Mouse (Mus musculus): ENCODE measurements around the gene Lcor. TPM values are rescaled to one million over a fixed set of nuclear protein-coding genes. Genes with fewer than 3 reads are reported as not detected.
A peak's percentile ranks its signal among the peaks of the same experiment; 100 is the strongest.

Lcor gene
- polyA plus RNA-seq, 1 experiment from 2014 or later = 7.2 TPM

GRCm38 (mm10) chr19:41462166-41462735, 20.2 kb upstream of the Lcor start:
- Histone ChIP-seq H3K36me3 (ENCODE audit: control insufficient read depth, insufficient read depth) (no peaks in the 10 kb centered on the region), H3K9me3 (replicated peaks; ENCODE audit: control insufficient read depth, low read length) (no peaks in the 10 kb centered on the region), H3K27ac (ENCODE audit: low read length) (no peak overlapping the region), H3K9ac (ENCODE audit: low read length) (no peak overlapping the region), H3K4me3 (ENCODE audit: low read length) (no peak overlapping the region), H3K4me2 (ENCODE audit: low read depth, low read length) (no peak overlapping the region), H3K27me3 (ENCODE audit: control insufficient read depth, insufficient read depth, low read length) (no peaks in the 10 kb centered on the region), H3K4me1 (ENCODE audit: control insufficient read depth, insufficient read depth, low read length) (no peaks in the 10 kb centered on the region)
- no peak for ATAC-seq (replicated peaks; ENCODE audit: extremely low read depth, insufficient read depth, low FRiP score)
- WGBS = 70% methylated on average over 9 of the region's 9 CpGs

DNA sequence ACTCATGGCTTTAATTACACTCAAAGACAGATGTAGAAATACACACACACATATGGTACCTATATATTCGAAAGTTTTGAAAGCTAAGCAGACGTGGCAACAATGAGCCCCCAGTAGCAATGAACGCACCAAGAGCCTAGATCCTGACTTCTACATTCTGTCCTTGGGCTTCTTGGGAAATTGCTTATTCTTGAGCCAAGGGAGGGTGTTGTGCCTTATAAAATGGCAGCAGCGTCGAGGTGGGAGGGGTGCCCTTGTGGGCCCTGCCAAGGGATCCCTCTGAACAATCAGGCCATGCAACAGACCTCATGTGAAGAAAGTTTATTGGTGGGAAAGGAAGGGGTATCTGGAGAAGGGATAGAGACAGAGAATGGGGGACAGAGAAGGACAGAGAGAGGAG, 18.6 kb upstream of the Lcor start:
- Histone ChIP-seq H3K4me1 (ENCODE audit: control insufficient read depth, insufficient read depth, low read length) (no peaks in the 10 kb centered on the region), H3K36me3 (ENCODE audit: control insufficient read depth, insufficient read depth) (no peaks in the 10 kb centered on the region), H3K9ac (ENCODE audit: low read length) (no peak overlapping the region), H3K4me3 (ENCODE audit: low read length) (no peak overlapping the region), H3K9me3 (replicated peaks; ENCODE audit: control insufficient read depth, low read length) (no peaks in the 10 kb centered on the region), H3K4me2 (ENCODE audit: low read depth, low read length) (no peak overlapping the region), H3K27ac (ENCODE audit: low read length) (no peak overlapping the region), H3K27me3 (ENCODE audit: control insufficient read depth, insufficient read depth, low read length) (no peaks in the 10 kb centered on the region)
- ATAC-seq (replicated peaks; ENCODE audit: extremely low read depth, insufficient read depth, low FRiP score) = no peak
- 87% methylated on average over 5 of the region's 5 CpGs for WGBS

DNA sequence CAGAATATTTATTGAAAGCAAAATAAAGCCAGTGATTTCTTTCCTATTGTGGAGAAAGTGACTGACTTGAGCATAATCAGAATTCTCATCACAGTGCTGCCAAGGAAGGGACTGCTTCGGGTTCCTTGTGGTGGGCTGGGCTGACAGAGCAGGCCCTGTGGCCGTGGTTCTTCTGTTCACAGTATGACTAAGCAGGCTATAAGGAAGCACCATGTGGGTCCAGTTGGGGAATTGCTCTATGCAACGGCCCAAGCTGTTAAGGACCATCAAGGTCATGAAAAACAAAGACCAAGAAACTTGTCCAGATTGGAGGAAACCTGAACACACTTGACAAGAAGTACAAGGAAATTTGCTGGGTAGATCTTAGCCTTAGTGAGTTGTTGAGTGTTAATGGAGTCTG, 16.0 kb upstream of the Lcor start:
- Histone ChIP-seq H3K36me3 (ENCODE audit: control insufficient read depth, insufficient read depth) (no peaks in the 10 kb centered on the region), H3K9me3 (replicated peaks; ENCODE audit: control insufficient read depth, low read length) (no peaks in the 10 kb centered on the region), H3K27me3 (ENCODE audit: control insufficient read depth, insufficient read depth, low read length) (no peaks in the 10 kb centered on the region), H3K4me3 (ENCODE audit: low read length) (no peak overlapping the region), H3K27ac (ENCODE audit: low read length) (no peak overlapping the region), H3K9ac (ENCODE audit: low read length) (no peak overlapping the region), H3K4me2 (ENCODE audit: low read depth, low read length) (no peak overlapping the region), H3K4me1 (ENCODE audit: control insufficient read depth, insufficient read depth, low read length) (no peaks in the 10 kb centered on the region)
- no peak for ATAC-seq (replicated peaks; ENCODE audit: extremely low read depth, insufficient read depth, low FRiP score)
- WGBS = 84% methylated on average over 3 of the region's 3 CpGs

- H3K27ac ChIP-seq (ENCODE audit: low read length) = no peak overlapping the region
- 92% methylated on average over 7 of the region's 7 CpGs for WGBS
- H3K9me3 ChIP-seq (replicated peaks; ENCODE audit: control insufficient read depth, low read length) = no peaks in the 10 kb centered on the region
- H3K4me3 ChIP-seq (ENCODE audit: low read length) = no peak overlapping the region
- H3K36me3 ChIP-seq (ENCODE audit: control insufficient read depth, insufficient read depth) = no peaks in the 10 kb centered on the region
- no peaks in the 10 kb centered on the region for H3K4me1 ChIP-seq (ENCODE audit: control insufficient read depth, insufficient read depth, low read length)
- no peak overlapping the region for H3K9ac ChIP-seq (ENCODE audit: low read length)
- H3K27me3 ChIP-seq (ENCODE audit: control insufficient read depth, insufficient read depth, low read length) = no peaks in the 10 kb centered on the region
- no peak for ATAC-seq (replicated peaks; ENCODE audit: extremely low read depth, insufficient read depth, low FRiP score)
- H3K4me2 ChIP-seq (ENCODE audit: low read depth, low read length) = no peak overlapping the region
These were observed 8.8 kb upstream of the Lcor start for GRCm38 (mm10) chr19:41473566-41474135.

- Histone ChIP-seq H3K27ac (ENCODE audit: low read length) (no peak overlapping the region), H3K4me3 (ENCODE audit: low read length) (no peak overlapping the region), H3K36me3 (ENCODE audit: control insufficient read depth, insufficient read depth) (no peaks in the 10 kb centered on the region), H3K4me2 (ENCODE audit: low read depth, low read length) (no peak overlapping the region), H3K9me3 (replicated peaks; ENCODE audit: control insufficient read depth, low read length) (no peaks in the 10 kb centered on the region), H3K27me3 (ENCODE audit: control insufficient read depth, insufficient read depth, low read length) (no peaks in the 10 kb centered on the region), H3K4me1 (ENCODE audit: control insufficient read depth, insufficient read depth, low read length) (no peaks in the 10 kb centered on the region), H3K9ac (ENCODE audit: low read length) (no peak overlapping the region)
- ATAC-seq (replicated peaks; ENCODE audit: extremely low read depth, insufficient read depth, low FRiP score) = no peak
- WGBS = 66% methylated on average over 2 of the region's 2 CpGs
These were observed 7.5 kb upstream of the Lcor start for GRCm38 (mm10) chr19:41474943-41475342.

DNA sequence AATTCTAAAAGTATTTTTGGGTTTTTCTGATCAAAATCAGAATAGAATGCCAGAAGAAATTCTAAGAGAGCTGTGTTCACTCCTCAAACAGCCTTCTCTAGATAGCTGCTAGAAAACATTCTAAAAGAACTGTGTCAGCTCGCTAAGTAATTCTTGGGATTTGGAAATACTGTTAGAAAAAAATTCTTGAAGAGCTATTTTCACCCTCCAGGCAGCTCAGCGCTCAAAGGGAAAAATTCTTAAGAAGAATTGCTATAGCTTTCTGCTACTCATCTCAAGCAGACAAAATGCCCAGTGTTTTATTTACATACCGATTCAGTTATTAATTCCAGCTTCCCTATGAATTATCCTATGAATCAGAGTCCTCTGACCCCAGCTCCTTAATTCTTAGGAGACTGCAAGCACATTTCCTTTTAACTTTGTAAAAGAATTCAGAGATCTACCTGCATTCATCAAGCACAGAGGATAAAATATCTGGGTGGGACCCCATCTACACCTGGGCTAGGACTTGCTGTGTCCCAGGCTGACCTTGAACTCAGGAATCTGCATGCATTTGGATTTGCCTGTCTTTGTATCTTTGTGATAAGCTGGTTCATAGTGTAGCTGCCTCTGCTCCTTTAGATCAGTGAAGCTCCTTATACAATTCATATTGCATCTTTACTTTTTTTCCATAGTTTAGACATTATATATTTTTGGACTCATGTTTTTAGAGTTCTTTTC, 5.7 kb upstream of the Lcor start:
- WGBS = 78% methylated on average over 3 of the region's 3 CpGs
- no peaks in the 10 kb centered on the region for H3K9me3 ChIP-seq (replicated peaks; ENCODE audit: control insufficient read depth, low read length)
- H3K27ac ChIP-seq (ENCODE audit: low read length) = no peak overlapping the region
- no peak overlapping the region for H3K9ac ChIP-seq (ENCODE audit: low read length)
- no peak for ATAC-seq (replicated peaks; ENCODE audit: extremely low read depth, insufficient read depth, low FRiP score)
- H3K36me3 ChIP-seq (ENCODE audit: control insufficient read depth, insufficient read depth) = no peaks in the 10 kb centered on the region
- no peak overlapping the region for H3K4me2 ChIP-seq (ENCODE audit: low read depth, low read length)
- H3K4me3 ChIP-seq (ENCODE audit: low read length) = no peak overlapping the region
- no peaks in the 10 kb centered on the region for H3K27me3 ChIP-seq (ENCODE audit: control insufficient read depth, insufficient read depth, low read length)
- peaks cover 5% of the 10 kb centered on the region; the same call in 1 of the 2 replicates for H3K4me1 ChIP-seq (ENCODE audit: control insufficient read depth, insufficient read depth, low read length)

GRCm38 (mm10) chr19:41481030-41481886, 1.2 kb upstream of the Lcor start:
- ATAC-seq (replicated peaks; ENCODE audit: extremely low read depth, insufficient read depth, low FRiP score) = no peak
- no peaks in the 10 kb centered on the region for H3K9me3 ChIP-seq (replicated peaks; ENCODE audit: control insufficient read depth, low read length)
- no peaks in the 10 kb centered on the region for H3K36me3 ChIP-seq (ENCODE audit: control insufficient read depth, insufficient read depth)
- H3K27ac ChIP-seq (ENCODE audit: low read length) = peak overlapping the region; percentile 99
- peak overlapping the region; percentile 99 for H3K4me3 ChIP-seq (ENCODE audit: low read length)
- no peaks in the 10 kb centered on the region for H3K27me3 ChIP-seq (ENCODE audit: control insufficient read depth, insufficient read depth, low read length)
- H3K9ac ChIP-seq (ENCODE audit: low read length) = peak overlapping the region; percentile 99
- peaks cover 19% of the 10 kb centered on the region for H3K4me1 ChIP-seq (ENCODE audit: control insufficient read depth, insufficient read depth, low read length)
- WGBS = 8% methylated on average over 15 of the region's 15 CpGs
- H3K4me2 ChIP-seq (ENCODE audit: low read depth, low read length) = peak overlapping the region; percentile 76

- peak overlapping the region; percentile 99 for H3K27ac ChIP-seq (ENCODE audit: low read length)
- H3K36me3 ChIP-seq (ENCODE audit: control insufficient read depth, insufficient read depth) = no peaks in the 10 kb centered on the region
- H3K27me3 ChIP-seq (ENCODE audit: control insufficient read depth, insufficient read depth, low read length) = no peaks in the 10 kb centered on the region
- H3K9ac ChIP-seq (ENCODE audit: low read length) = peak overlapping the region; percentile 99
- no peaks in the 10 kb centered on the region for H3K9me3 ChIP-seq (replicated peaks; ENCODE audit: control insufficient read depth, low read length)
- no peak for ATAC-seq (replicated peaks; ENCODE audit: extremely low read depth, insufficient read depth, low FRiP score)
- H3K4me1 ChIP-seq (ENCODE audit: control insufficient read depth, insufficient read depth, low read length) = peaks cover 19% of the 10 kb centered on the region
- H3K4me2 ChIP-seq (ENCODE audit: low read depth, low read length) = peak overlapping the region; percentile 76
- 2% methylated on average over 6 of the region's 6 CpGs for WGBS
- peak overlapping the region; percentile 99 for H3K4me3 ChIP-seq (ENCODE audit: low read length)
These were observed 599 bp upstream of the Lcor start for GRCm38 (mm10) chr19:41481887-41482189.

Measured in heart, embryonic 16.5 days (tissue).